Mouse (Mus musculus) CH12.LX (cell line): ENCODE measurements around the gene Uhrf1bp1. TPM values are rescaled to one million over a fixed set of nuclear protein-coding genes. Genes with fewer than 3 reads are reported as not detected.

ENCODE experiments used
- DNase-seq: peaks from one replicate; pipeline ENCODE4 v3.0.0-alpha.2; 2013; ENCODE audit errors: extremely low read depth
- H3K27ac ChIP-seq: 2 replicates; pipeline ENCODE4 v1.5.1; 2012; ENCODE audit warnings: low read depth, mild to moderate bottlenecking, control low read depth, moderate library complexity; ENCODE audit not compliant: insufficient read depth
- H3K27me3 ChIP-seq: replicated peaks from 2 replicates; pipeline ENCODE3; 2012; ENCODE audit warnings: inconsistent platforms
- H3K36me3 ChIP-seq, 2 experiments: replicated peaks in 1 of 2; 2 replicates each; pipeline versions ENCODE3 to v1.6.1; 2012; ENCODE audit warnings: inconsistent platforms in 1 of 2, low read length in 1 of 2, mild to moderate bottlenecking in 1 of 2, mixed read lengths in 1 of 2, moderate library complexity in 1 of 2; ENCODE audit not compliant: control insufficient read depth in 1 of 2, insufficient read depth in 1 of 2
- H3K4me1 ChIP-seq, 2 experiments: 2 replicates each; pipeline ENCODE4 v1.6.1; 2012; ENCODE audit warnings: inconsistent platforms in 1 of 2, moderate library complexity in 1 of 2; ENCODE audit not compliant: insufficient read depth in 2 of 2, control insufficient read depth in 1 of 2
- H3K4me2 ChIP-seq: 2 replicates; pipeline ENCODE4 v1.6.1; 2012; ENCODE audit warnings: low read depth, mild to moderate bottlenecking, control low read depth; ENCODE audit not compliant: poor library complexity, insufficient read depth, severe bottlenecking
- H3K4me3 ChIP-seq, 3 experiments: fragments of 150-350 bp in 1 of 3; sonication (generic) in 1 of 3; replicated peaks in 1 of 3; 2 replicates each; pipeline versions ENCODE3 to v1.5.1; 2011 to 2012; ENCODE audit warnings: low read depth in 2 of 3, low read length in 2 of 3, mild to moderate bottlenecking in 2 of 3, moderate library complexity in 2 of 3, control low read depth in 1 of 3, improper control_type of control experiment in 1 of 3, inconsistent platforms in 1 of 3, mixed read lengths in 1 of 3; ENCODE audit not compliant: poor library complexity in 1 of 3
- H3K79me2 ChIP-seq: replicated peaks from 2 replicates; pipeline ENCODE4 v1.6.1; 2012; ENCODE audit warnings: mild to moderate bottlenecking, moderate library complexity; ENCODE audit not compliant: control insufficient read depth, poor library complexity, insufficient read depth, severe bottlenecking; ENCODE audit errors: extremely low read depth
- H3K9ac ChIP-seq: 2 replicates; pipeline ENCODE4 v1.6.1; 2012; ENCODE audit warnings: low read depth, mild to moderate bottlenecking, control low read depth, moderate library complexity; ENCODE audit not compliant: insufficient read depth
- H3K9me3 ChIP-seq: replicated peaks from 2 replicates; pipeline ENCODE3; 2012; ENCODE audit warnings: low read length, inconsistent platforms, mixed read lengths
- CHD1 ChIP-seq: IDR thresholded peaks from 2 replicates; pipeline ENCODE4 v1.6.1; 2012; ENCODE audit warnings: low read depth, low read length, improper control_type of control experiment, inconsistent platforms
- CTCF ChIP-seq, 2 experiments: IDR thresholded peaks in 1 of 2; conservative IDR thresholded peaks in 1 of 2; 2 replicates each; pipeline ENCODE4 v1.5.1; 2011 to 2012; ENCODE audit warnings: low read depth in 2 of 2, low read length in 2 of 2, improper control_type of control experiment in 1 of 2, inconsistent platforms in 1 of 2, mild to moderate bottlenecking in 1 of 2, moderate library complexity in 1 of 2
- E2F4 ChIP-seq: IDR thresholded peaks from 2 replicates; pipeline ENCODE4 v1.6.1; 2011; ENCODE audit warnings: low read depth, low read length, improper control_type of control experiment; ENCODE audit not compliant: insufficient replicate concordance
- ELF1 ChIP-seq: IDR thresholded peaks from 2 replicates; pipeline ENCODE4 v1.6.1; 2014; ENCODE audit warnings: low read depth, mild to moderate bottlenecking, inconsistent platforms, low read length, improper control_type of control experiment
- EP300 ChIP-seq: IDR thresholded peaks from 2 replicates; pipeline ENCODE4 v1.6.1; 2011; ENCODE audit warnings: low read length, improper control_type of control experiment
- GABPA ChIP-seq: IDR thresholded peaks from 2 replicates; pipeline ENCODE4 v1.6.1; 2012; ENCODE audit warnings: low read depth, low read length, improper control_type of control experiment, inconsistent platforms; ENCODE audit not compliant: insufficient replicate concordance
- HCFC1 ChIP-seq: IDR thresholded peaks from 2 replicates; pipeline ENCODE4 v1.6.1; 2012; ENCODE audit warnings: low read depth, mild to moderate bottlenecking, inconsistent platforms, low read length, improper control_type of control experiment
- IRF4 ChIP-seq: IDR thresholded peaks from 2 replicates; pipeline ENCODE4 v1.6.1; 2014; ENCODE audit warnings: low read depth, mild to moderate bottlenecking, inconsistent platforms, low read length, improper control_type of control experiment
- JUN ChIP-seq: IDR thresholded peaks from 2 replicates; pipeline ENCODE4 v1.6.1; 2011; ENCODE audit warnings: low read depth, mild to moderate bottlenecking, low read length, improper control_type of control experiment, moderate library complexity; ENCODE audit not compliant: insufficient read depth
- JUND ChIP-seq: conservative IDR thresholded peaks from 2 replicates; pipeline ENCODE4 v1.6.1; 2011; ENCODE audit warnings: low read depth, low read length, improper control_type of control experiment
- KAT2A ChIP-seq: IDR thresholded peaks from 2 replicates; pipeline ENCODE4 v1.6.1; 2012; ENCODE audit warnings: low read length, improper control_type of control experiment, inconsistent platforms; ENCODE audit not compliant: insufficient replicate concordance
- NELFE ChIP-seq: IDR thresholded peaks from 2 replicates; pipeline ENCODE4 v1.6.1; 2011; ENCODE audit warnings: low read depth, low read length, improper control_type of control experiment
- SIN3A ChIP-seq: IDR thresholded peaks from 2 replicates; pipeline ENCODE4 v1.6.1; 2012; ENCODE audit warnings: low read length, improper control_type of control experiment, inconsistent platforms
- UBTF ChIP-seq: IDR thresholded peaks from 2 replicates; pipeline ENCODE4 v1.6.1; 2012; ENCODE audit warnings: low read depth, mild to moderate bottlenecking, inconsistent platforms, low read length, improper control_type of control experiment, moderate library complexity
- USF2 ChIP-seq: conservative IDR thresholded peaks from 2 replicates; pipeline ENCODE4 v1.6.1; 2011; ENCODE audit warnings: low read depth, low read length, improper control_type of control experiment
- ZC3H11A ChIP-seq: IDR thresholded peaks from 2 replicates; pipeline ENCODE4 v1.6.1; 2012; ENCODE audit warnings: low read depth, mild to moderate bottlenecking, inconsistent platforms, low read length, improper control_type of control experiment
- ZKSCAN1 ChIP-seq: IDR thresholded peaks from 2 replicates; pipeline ENCODE4 v1.6.1; 2012; ENCODE audit warnings: low read depth, inconsistent platforms, low read length, improper control_type of control experiment, borderline replicate concordance
- ZNF384 ChIP-seq: IDR thresholded peaks from 2 replicates; pipeline ENCODE4 v1.6.1; 2012; ENCODE audit warnings: low read depth, low read length, improper control_type of control experiment, inconsistent platforms
- dilution Hi-C: fragments of 300-500 bp; cut with MboI; formaldehyde crosslinking; loops from 2 replicates; pipeline ENCODE4 v1.14.3; 2020; ENCODE audit warnings: low sequenced_read_pairs; ENCODE audit not compliant: extremely low pct_unique_long_range_greater_than_20kb, extremely low pct_ligation_motif_present
- in situ Hi-C: fragments of 300-500 bp; cut with MboI; formaldehyde crosslinking; loops from 3 replicates; pipeline ENCODE4 v1.14.3; 2019; ENCODE audit warnings: low sequenced_read_pairs, low pct_ligation_motif_present, low pct_unique_long_range_greater_than_20kb, mixed read lengths
- polyA plus RNA-seq: library from polyadenylated mRNA; unstranded; fragments of >175 nt; gene quantifications from 2 replicates; pipeline ENCODE4 v1.2.1, GENCODE M21; 2012; ENCODE audit warnings: low read depth; ENCODE audit not compliant: insufficient read length
- total RNA-seq, 2 experiments: library from RNA; depleted of rRNA; stranded (reverse); fragments of 300-350 nt in 1 of 2; fragments of >200 nt in 1 of 2; gene quantifications; 2 replicates each; pipeline ENCODE4 v1.2.3; 2012 to 2014

Uhrf1bp1 gene
- total and polyA plus RNA-seq, 3 experiments: 6.0 to 13.6 (median 13.1) TPM

- no peak for TF ChIP-seq JUND
- TF ChIP-seq GABPA: no peak
- TF ChIP-seq HCFC1: no peak
- no peak for TF ChIP-seq ZC3H11A
- no peak for TF ChIP-seq NELFE
- no peak for TF ChIP-seq EP300
- TF ChIP-seq JUN: no peak
- TF ChIP-seq CTCF (conservative IDR thresholded peaks at IDR 0.05 in 1 of 2, IDR thresholded peaks at IDR 0.05 in 1 of 2; ENCODE audit: low read depth in 2 of 2, low read length in 2 of 2): no peak
- TF ChIP-seq ELF1: no peak
- TF ChIP-seq SIN3A: no peak
- TF ChIP-seq ZNF384: no peak
- no peak for TF ChIP-seq E2F4
- TF ChIP-seq KAT2A: no peak
- no peak for TF ChIP-seq USF2
- TF ChIP-seq, all 38 proteins: peak for 0
- no peak overlapping the region for H3K27ac ChIP-seq
- H3K9ac ChIP-seq: no peak overlapping the region
- dilution Hi-C loops: no loop called here
- peaks cover 0 to 6% of the 10 kb centered on the region in 2 experiments for H3K36me3 ChIP-seq
- H3K4me1 ChIP-seq: no peaks in the 10 kb centered on the region
- DNase-seq: no peak
- in situ Hi-C loops: no loop called here
- H3K4me2 ChIP-seq: no peak overlapping the region
- no peaks in the 10 kb centered on the region for H3K9me3 ChIP-seq
- no peaks in the 10 kb centered on the region for H3K27me3 ChIP-seq
- no peaks in the 10 kb centered on the region for H3K79me2 ChIP-seq
- no peak overlapping the region for H3K4me3 ChIP-seq
Observed at GRCm38 (mm10) chr17:27941178-27941577, 84.9 kb downstream of the Uhrf1bp1 start.

- Histone ChIP-seq H3K9ac (no peak overlapping the region), H3K4me3 (no peak overlapping the region), H3K27me3 (no peaks in the 10 kb centered on the region), H3K27ac (no peak overlapping the region), H3K79me2 (no peaks in the 10 kb centered on the region), H3K36me3 (peaks cover 0 to 6% of the 10 kb centered on the region in 2 experiments), H3K4me1 (no peaks in the 10 kb centered on the region), H3K9me3 (no peaks in the 10 kb centered on the region), H3K4me2 (no peak overlapping the region)
- TF ChIP-seq ZKSCAN1: no peak
- no peak for TF ChIP-seq CHD1
- no peak for TF ChIP-seq SIN3A
- TF ChIP-seq JUN: no peak
- TF ChIP-seq ZNF384: no peak
- no peak for TF ChIP-seq GABPA
- no peak for TF ChIP-seq UBTF
- TF ChIP-seq IRF4: no peak
- in situ Hi-C loops (no loop called here), dilution Hi-C loops (no loop called here)
- DNase-seq: no peak
Observed at GRCm38 (mm10) chr17:27941698-27942097, 85.5 kb downstream of the Uhrf1bp1 start.
